Mouse (Mus musculus) Muller cell, postnatal 12 days (primary cell): ENCODE data around the gene Pnpo.

Experiments used
- DNase-seq: peaks from one replicate; pipeline ENCODE4 v3.0.0-alpha.2; 2015; ENCODE audit errors: inconsistent ontology term

The Pnpo gene

GRCm38 (mm10) chr11:96908594-96908993, 35.2 kb downstream of the Pnpo start:
- no peak for DNase-seq

- DNase-seq: no peak
Measured at GRCm38 (mm10) chr11:96906431-96907161, 37.2 kb downstream of the Pnpo start.

DNA sequence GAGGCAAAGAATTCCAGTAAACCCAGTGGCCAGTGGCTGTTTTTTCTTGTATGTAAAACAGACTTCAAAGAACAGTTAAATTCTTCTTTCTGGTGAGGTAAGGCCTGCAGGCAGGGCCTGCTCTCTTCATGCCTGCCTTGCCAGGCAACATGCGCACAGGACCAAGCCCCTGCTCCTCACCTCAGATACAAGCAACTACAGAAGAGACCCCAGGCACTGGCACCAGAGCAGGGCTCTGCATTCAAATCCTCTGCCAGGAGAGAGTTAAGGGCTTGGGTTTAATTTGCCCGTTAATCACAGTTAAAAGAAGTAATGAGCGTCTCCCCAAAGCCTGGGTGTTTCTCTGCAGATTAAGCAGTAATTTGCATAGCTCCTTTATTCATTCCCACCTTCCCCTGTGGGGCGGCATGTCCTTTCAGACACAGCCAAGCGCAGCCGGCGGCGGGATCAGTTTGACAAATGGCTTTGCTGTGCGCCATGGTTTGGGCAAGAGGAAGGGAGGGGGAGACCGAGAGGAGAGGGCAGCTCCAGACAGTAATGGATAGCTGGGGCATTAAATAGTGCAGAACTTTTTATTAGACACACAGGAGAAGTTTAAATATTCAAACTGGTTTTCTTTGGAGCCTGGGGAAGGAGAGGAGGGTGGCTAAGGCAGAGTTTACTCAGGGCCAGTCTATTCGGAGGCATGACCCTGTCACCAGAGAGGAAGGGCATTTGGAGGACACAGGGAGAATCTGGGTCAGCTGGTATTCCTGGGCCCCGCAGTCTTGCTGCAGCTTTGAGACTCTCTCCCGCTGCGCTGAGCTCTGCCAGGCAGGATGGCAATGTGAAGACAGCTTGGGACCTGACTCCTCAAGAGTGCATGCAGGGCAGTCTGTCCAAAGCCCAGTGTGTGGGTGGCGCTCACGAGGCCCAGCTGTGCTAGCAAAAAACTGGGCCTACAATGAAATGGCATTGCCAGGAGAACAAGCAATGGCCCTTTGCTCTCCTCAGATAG, 40.8 kb downstream of the Pnpo start:
- peak; percentile 38 for DNase-seq

- DNase-seq: no peak
Measured at GRCm38 (mm10) chr11:96901332-96901731, 42.5 kb downstream of the Pnpo start.

GRCm38 (mm10) chr11:96899449-96900306, 44.1 kb downstream of the Pnpo start:
- no peak for DNase-seq

- DNase-seq: no peak
Measured at GRCm38 (mm10) chr11:96895886-96896285, 47.9 kb downstream of the Pnpo start.

DNA sequence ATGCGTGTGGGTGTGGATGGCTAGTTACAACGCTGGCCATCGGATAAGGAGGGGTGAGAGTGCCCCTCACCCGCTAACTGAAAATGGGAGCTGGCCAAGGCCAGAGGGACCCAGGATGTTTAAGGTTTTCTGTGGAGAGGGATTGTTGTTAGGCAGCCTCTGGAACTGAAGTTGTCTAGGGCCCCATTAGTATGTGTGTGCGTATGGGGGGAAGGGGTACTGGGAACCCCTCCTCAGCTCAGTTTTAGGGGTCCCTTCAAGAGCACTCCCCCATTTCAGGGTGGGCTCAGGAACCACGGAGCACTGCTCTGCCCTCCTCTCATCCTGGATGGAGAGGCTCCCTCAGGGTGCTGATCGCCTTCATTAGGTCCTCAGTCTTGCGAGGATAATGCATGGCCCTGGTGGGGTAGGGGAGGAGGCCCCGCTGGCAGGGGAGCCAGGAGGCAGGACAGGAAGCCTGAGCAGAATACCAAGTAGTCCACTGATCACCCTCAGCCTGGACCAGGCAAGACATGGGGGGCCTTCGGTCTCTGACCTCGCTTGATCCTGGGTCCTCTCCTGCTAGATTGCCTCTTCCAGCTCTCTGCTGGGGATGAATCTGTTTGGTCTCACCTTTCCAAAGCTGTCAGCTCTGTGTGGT, 50.5 kb downstream of the Pnpo start:
- DNase-seq: no peak

- no peak for DNase-seq
Measured at GRCm38 (mm10) chr11:96891784-96892527, 51.8 kb downstream of the Pnpo start.
